Mouse (Mus musculus) right cerebral cortex, postnatal 36 days (tissue): Measurements from ENCODE around the gene Pdhb.
"Not testable (repeated sequence)": the region's sequence is repeated elsewhere in the genome, so short reads cannot be mapped to it uniquely, and the experiment has no call there.

Source experiments
- DNase-seq, 2 experiments: peaks; one replicate each; pipeline ENCODE4 v3.0.0; 2022; ENCODE audit warnings: low spot score in 2 of 2, mixed read lengths in 1 of 2

The Pdhb gene

DNA sequence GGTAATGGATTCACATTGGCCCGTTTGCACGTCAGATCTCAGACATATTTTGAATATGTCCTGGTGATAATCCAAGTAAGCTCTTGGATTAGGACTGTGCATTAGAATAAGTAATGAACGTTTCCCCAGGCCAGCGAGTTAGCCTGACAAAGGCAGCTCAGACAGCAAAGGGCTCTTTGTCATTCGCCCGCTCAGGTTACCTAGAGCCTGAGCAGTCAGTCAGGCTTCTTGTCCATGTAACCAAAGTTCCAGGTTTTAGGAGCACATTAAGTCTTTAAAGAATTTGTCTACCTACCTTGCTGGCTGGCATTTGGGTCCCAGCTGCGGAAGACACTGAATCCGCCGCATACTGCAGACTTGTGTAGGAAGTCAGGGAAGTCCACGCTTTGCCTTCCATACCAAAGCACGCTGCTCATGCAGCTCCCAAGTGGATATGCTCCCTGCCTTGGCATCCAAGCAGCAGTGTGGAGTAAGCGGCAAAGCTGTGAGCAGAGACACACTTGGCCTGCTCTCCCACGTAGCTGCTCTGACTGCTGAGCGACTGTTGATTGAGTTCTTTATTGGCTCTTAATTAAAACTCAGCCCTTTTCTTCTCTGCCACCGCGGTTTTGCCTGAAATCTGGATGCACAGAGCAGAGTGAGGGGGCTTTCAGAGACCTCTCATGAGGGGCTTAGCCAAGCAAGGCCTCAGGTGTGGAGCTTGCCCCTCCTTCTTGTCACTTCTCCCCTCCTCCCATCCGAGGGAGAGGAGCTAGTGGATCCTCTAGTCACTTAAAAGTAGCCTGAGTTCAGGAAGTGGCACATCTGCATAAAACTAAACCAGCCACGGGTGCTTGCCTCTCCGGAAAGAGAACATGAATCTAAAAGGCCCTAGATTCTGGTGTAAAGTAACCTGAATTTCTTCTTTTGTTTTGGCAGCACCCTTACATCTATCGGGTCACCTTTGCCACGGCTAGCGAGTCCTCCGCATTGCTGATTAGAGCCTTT is 32.8 kb downstream of the Pdhb start:
- no peak for DNase-seq

DNA sequence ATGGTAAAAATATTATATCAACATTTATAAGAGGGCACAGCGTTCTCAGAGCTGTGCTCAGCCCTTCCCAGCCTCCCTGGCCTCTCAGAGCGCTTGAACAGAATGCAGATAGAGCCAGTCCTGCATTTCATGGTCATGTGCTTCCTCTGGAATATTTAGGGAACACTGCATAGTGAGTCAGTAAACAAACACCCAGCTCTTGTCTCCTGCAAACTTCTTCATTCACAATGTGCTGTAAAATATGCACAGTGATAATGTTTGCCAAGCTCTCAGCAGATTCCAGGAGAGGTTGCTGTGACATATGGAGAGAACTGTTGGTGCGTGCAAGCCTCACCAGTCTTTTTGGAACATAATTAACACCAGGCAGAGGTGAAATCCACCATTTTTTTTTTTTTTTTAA is 37.7 kb downstream of the Pdhb start:
- DNase-seq = peak; percentile 30 to 71

DNA sequence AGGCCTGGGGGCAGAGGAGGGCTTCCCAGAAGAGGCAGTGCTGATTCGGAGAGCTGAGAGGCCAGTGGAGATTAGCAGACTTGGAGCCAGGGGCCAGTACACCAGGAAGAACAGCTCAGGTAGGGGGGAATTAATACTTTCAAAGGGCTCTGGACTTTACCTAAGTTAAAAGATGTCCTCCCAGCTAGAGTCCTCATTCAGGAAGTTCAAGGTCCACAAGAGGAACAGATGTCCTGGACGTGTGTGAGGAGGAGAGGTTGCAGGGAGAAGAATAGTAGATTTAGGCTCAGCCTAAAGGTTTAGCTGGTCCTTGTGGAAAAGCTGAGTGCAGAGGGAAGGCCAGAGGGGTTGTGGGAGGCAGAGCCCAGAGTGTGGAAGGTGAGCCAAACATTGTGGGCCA is 38.6 kb downstream of the Pdhb start:
- DNase-seq = no peak

GRCm38 (mm10) chr14:8132789-8133188 is 40.0 kb downstream of the Pdhb start:
- no peak for DNase-seq

DNA sequence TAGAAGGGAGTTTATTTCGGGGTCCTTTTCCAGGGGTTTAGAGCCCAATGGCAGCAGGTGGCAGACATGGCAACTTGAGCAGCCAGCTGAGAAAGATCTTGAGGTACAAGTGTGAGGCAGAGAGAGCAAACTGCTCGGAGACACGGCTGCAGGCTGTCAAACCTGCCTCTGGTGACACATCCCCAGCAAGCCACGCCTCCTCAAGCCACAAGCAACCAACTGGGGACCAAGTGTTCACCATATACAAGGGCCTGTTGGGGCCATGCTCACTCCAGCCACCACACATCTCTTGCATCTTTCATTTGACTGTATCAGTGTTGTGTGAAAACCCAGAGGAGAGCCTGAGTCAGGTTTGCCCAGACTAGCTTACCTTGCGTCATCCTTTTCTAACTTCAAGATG is 44.9 kb downstream of the Pdhb start:
- no peak for DNase-seq

- no peak for DNase-seq
Measured at GRCm38 (mm10) chr14:8124046-8124881, 48.6 kb downstream of the Pdhb start.

DNA sequence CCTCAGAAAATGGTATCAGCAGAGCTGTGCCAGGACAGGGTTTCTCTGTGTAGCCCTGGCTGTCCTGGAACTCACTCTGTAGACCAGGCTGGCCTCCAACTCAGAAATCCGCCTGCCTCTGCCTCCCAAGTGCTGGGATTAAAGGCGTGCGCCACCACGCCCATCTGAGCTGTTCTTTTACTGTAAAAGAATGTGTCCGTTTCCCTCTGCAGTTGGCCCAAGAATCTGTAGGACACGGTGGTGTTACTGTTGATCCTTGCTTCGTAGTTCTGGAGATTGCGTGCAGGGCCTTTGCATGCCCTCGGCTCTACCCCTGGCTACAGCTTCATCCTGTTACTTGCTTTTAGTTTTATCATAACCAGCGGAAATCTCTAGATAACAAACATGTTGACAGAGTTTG is 49.2 kb downstream of the Pdhb start:
- not testable (repeated sequence) for DNase-seq

DNA sequence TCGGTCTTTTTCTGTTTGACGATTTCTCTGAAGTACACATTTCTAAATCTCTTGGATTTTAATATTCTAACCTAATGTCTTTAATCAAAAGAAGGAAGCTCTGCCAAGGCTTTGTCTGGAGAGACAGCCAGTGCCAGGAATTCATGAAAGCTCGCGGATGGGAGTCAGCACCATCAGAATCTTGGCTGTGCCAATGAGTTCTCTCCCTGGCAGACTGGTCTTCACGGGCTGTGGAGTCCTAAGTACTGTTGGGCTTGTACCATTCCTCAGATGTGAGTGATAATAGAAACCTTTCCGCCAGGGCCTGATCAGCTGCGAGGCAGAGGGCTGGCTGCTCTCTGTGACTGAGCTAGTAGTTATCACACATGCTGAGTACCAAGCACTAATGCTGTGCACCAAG is 49.7 kb downstream of the Pdhb start:
- no peak for DNase-seq

- no peak for DNase-seq
Measured at GRCm38 (mm10) chr14:8119904-8120303, 52.9 kb downstream of the Pdhb start.

DNA sequence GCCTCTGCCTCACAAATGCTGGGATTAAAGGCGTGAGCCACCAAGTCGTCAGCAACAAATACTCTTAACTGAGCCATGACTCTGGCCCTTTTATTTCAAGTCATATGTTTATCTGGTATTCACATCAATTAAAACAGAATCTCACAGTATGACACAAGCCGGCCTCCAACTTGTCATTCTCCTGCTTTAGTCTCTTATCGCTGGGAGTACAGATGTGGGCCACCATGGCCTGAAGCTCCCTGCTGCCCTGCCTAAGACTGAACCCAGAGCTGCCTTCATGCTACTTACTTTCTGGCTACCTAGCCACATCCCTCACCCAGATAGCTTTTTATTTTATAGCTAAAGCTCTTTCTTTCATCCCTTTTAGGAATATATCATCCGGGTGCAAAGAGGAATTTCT is 53.4 kb downstream of the Pdhb start:
- no peak for DNase-seq

DNA sequence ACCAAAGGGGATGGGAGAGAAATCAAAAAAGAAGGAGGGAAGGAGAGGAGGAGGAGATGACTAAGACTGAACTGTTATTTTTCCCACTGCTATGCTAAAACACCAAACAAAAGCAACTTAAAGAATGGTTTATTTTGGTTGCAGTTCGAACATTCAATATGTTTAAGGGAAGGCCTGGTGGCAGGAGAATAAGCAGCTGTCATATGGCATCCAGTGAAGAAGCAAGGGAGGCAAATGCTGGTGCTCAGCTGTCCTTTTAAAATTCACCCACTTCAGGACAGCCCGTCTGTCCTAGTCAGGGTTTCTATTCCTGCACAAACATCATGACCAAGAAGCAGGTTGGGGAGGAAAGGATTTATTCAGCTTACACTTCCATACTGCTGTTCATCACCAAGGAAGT is 55.5 kb downstream of the Pdhb start:
- DNase-seq = no peak
